26 mouse cellular contexts compared by ENCODE assay signal in genomic region chr16:74712515-74712914, GRCm38 (mm10).
DNase-seq lines count a peak whose midpoint lies in the region; ATAC-seq and TF ChIP-seq lines count a peak whose summit lies in the region.
"Had no signal": no experiment of that assay in that cellular context is flagged by ENCODE, and none has a peak within 500 bp of the region (broad histone marks: within the 10 kb centered on the region; RNA-seq: fewer than 3 reads in every experiment).

No protein-coding gene starts in this region.

- TF ChIP-seq EP300 in stomach, postnatal 0 days (optimal IDR thresholded peaks at IDR 0.05), result no peak

- DNase-seq in embryonic facial prominence, embryonic 11.5 days (ENCODE audit: low spot score), result peak; percentile 36
- DNase-seq in embryonic facial prominence, embryonic 10.5 days (ENCODE audit: low spot score), result no peak
- peak; percentile 6 to 12 for DNase-seq in layer of hippocampus, postnatal 14 days (ENCODE audit: low spot score in 2 of 2)
- no peak for DNase-seq in layer of hippocampus, postnatal 10 days (ENCODE audit: low spot score in 2 of 2)
- DNase-seq in stomach, postnatal 0 days (ENCODE audit: low spot score), result no peak
- no peak for DNase-seq in testis, postnatal 10 days (ENCODE audit: low spot score)
- DNase-seq: adrenal gland, postnatal 10 days; cerebellum, adult 2 months; cerebellum, postnatal 25 days; gastrocnemius, postnatal 14 days; heart, adult 11 months; heart, postnatal 14 days; kidney, adult 2 months; liver, embryonic 13.5 days; lung, adult 2 months; right cerebral cortex, postnatal 14 days; thymus, adult 18-20 months; thymus, postnatal 36 days had no signal

- WGBS in embryonic facial prominence, embryonic 11.5 days, result 58% methylated on average over 6 of the region's 6 CpGs
- 75% methylated on average over 6 of the region's 6 CpGs for WGBS in embryonic facial prominence, embryonic 10.5 days
- 25% methylated on average over 6 of the region's 6 CpGs for WGBS in stomach, embryonic 14.5 days
- WGBS in stomach, postnatal 0 days, result 47% methylated on average over 6 of the region's 6 CpGs
- WGBS in stomach, embryonic 16.5 days, result 43% methylated on average over 6 of the region's 6 CpGs

- H3K4me1 ChIP-seq in embryonic facial prominence, embryonic 11.5 days (ENCODE audit: control insufficient read depth, insufficient read depth, low read length), result no peaks in the 10 kb centered on the region
- peaks cover 4% of the 10 kb centered on the region; the same call in 1 of the 2 replicates for H3K4me1 ChIP-seq in embryonic facial prominence, embryonic 10.5 days
- H3K4me1 ChIP-seq in stomach, embryonic 14.5 days (ENCODE audit: control insufficient read depth, insufficient read depth, low read length), result no peaks in the 10 kb centered on the region
- no peaks in the 10 kb centered on the region for H3K4me1 ChIP-seq in stomach, postnatal 0 days (replicated peaks; ENCODE audit: control insufficient read depth, insufficient read depth)
- no peaks in the 10 kb centered on the region for H3K4me1 ChIP-seq in stomach, embryonic 16.5 days (ENCODE audit: control insufficient read depth, insufficient read depth, low read length)
- H3K4me1 ChIP-seq: embryonic facial prominence, embryonic 15.5 days; forebrain, embryonic 15.5 days; liver, embryonic 13.5 days; midbrain, embryonic 12.5 days had no signal

- H3K27me3 ChIP-seq in embryonic facial prominence, embryonic 11.5 days (ENCODE audit: control insufficient read depth, insufficient read depth, low read length), result no peaks in the 10 kb centered on the region
- no peaks in the 10 kb centered on the region for H3K27me3 ChIP-seq in embryonic facial prominence, embryonic 10.5 days (replicated peaks; ENCODE audit: low read depth, poor library complexity, severe bottlenecking)
- H3K27me3 ChIP-seq in stomach, embryonic 14.5 days (ENCODE audit: control insufficient read depth, insufficient read depth, low read length), result no peaks in the 10 kb centered on the region
- H3K27me3 ChIP-seq in stomach, postnatal 0 days (ENCODE audit: control insufficient read depth, insufficient read depth, low read length), result no peaks in the 10 kb centered on the region
- no peaks in the 10 kb centered on the region for H3K27me3 ChIP-seq in stomach, embryonic 16.5 days (ENCODE audit: control insufficient read depth, insufficient read depth, low read length)
- H3K27me3 ChIP-seq: embryonic facial prominence, embryonic 15.5 days; forebrain, embryonic 15.5 days; heart, embryonic 13.5 days; limb, embryonic 12.5 days; liver, embryonic 13.5 days; midbrain, embryonic 12.5 days had no signal

- H3K36me3 ChIP-seq in embryonic facial prominence, embryonic 11.5 days (replicated peaks; ENCODE audit: control insufficient read depth, insufficient read depth, low read depth, low read length), result no peaks in the 10 kb centered on the region
- H3K36me3 ChIP-seq in embryonic facial prominence, embryonic 10.5 days (replicated peaks), result no peaks in the 10 kb centered on the region
- no peaks in the 10 kb centered on the region for H3K36me3 ChIP-seq in stomach, embryonic 14.5 days (ENCODE audit: control insufficient read depth, insufficient read depth, low read length)
- H3K36me3 ChIP-seq in stomach, postnatal 0 days (ENCODE audit: control insufficient read depth, insufficient read depth, low read length), result no peaks in the 10 kb centered on the region
- no peaks in the 10 kb centered on the region for H3K36me3 ChIP-seq in stomach, embryonic 16.5 days (ENCODE audit: control insufficient read depth, insufficient read depth, low read length)
- H3K36me3 ChIP-seq: embryonic facial prominence, embryonic 15.5 days; forebrain, embryonic 15.5 days; heart, embryonic 13.5 days; limb, embryonic 12.5 days; liver, embryonic 13.5 days; midbrain, embryonic 12.5 days had no signal

- H3K27ac ChIP-seq in embryonic facial prominence, embryonic 11.5 days (replicated peaks; ENCODE audit: low read depth, low read length), result no peak overlapping the region
- H3K27ac ChIP-seq in embryonic facial prominence, embryonic 10.5 days (replicated peaks), result no peak overlapping the region
- no peak overlapping the region for H3K27ac ChIP-seq in stomach, embryonic 14.5 days (ENCODE audit: low read length)
- no peak overlapping the region for H3K27ac ChIP-seq in stomach, postnatal 0 days (replicated peaks)
- no peak overlapping the region for H3K27ac ChIP-seq in stomach, embryonic 16.5 days (ENCODE audit: low read length)
- H3K27ac ChIP-seq: embryonic facial prominence, embryonic 15.5 days; forebrain, embryonic 15.5 days; heart, embryonic 13.5 days; hindbrain, postnatal 0 days; limb, embryonic 12.5 days; liver, embryonic 13.5 days; midbrain, embryonic 12.5 days had no signal

- no peak overlapping the region for H3K4me3 ChIP-seq in embryonic facial prominence, embryonic 11.5 days (ENCODE audit: low read depth, low read length)
- no peak overlapping the region for H3K4me3 ChIP-seq in embryonic facial prominence, embryonic 10.5 days
- no peak overlapping the region for H3K4me3 ChIP-seq in stomach, embryonic 14.5 days (ENCODE audit: low read depth, low read length)
- no peak overlapping the region for H3K4me3 ChIP-seq in stomach, postnatal 0 days (ENCODE audit: low read depth, low read length)
- H3K4me3 ChIP-seq in stomach, embryonic 16.5 days (replicated peaks; ENCODE audit: low read length), result 0 out of 2 replicates have a peak overlapping the region, but pooled peaks have one; percentile 11
- H3K4me3 ChIP-seq: embryonic facial prominence, embryonic 15.5 days; forebrain, embryonic 15.5 days; heart, embryonic 13.5 days; limb, embryonic 12.5 days; liver, embryonic 13.5 days; midbrain, embryonic 12.5 days had no signal

- no peak overlapping the region for H3K9ac ChIP-seq in embryonic facial prominence, embryonic 11.5 days (replicated peaks; ENCODE audit: low read length)
- H3K9ac ChIP-seq in stomach, embryonic 14.5 days (replicated peaks; ENCODE audit: low read depth, low read length), result no peak overlapping the region
- H3K9ac ChIP-seq in stomach, postnatal 0 days (ENCODE audit: low read length), result no peak overlapping the region
- no peak overlapping the region for H3K9ac ChIP-seq in stomach, embryonic 16.5 days (ENCODE audit: low read length)
- H3K9ac ChIP-seq: embryonic facial prominence, embryonic 15.5 days; forebrain, embryonic 15.5 days; heart, embryonic 13.5 days; limb, embryonic 12.5 days; liver, embryonic 13.5 days; midbrain, embryonic 12.5 days had no signal

- TF ChIP-seq CTCF in stomach, postnatal 0 days (IDR thresholded peaks at IDR 0.05; ENCODE audit: low read depth), result no peak

- ATAC-seq in embryonic facial prominence, embryonic 11.5 days (replicated peaks; ENCODE audit: insufficient number of reproducible peaks, low FRiP score, low TSS enrichment, low read depth), result no peak
- ATAC-seq in stomach, embryonic 14.5 days (ENCODE audit: insufficient number of reproducible peaks, insufficient read depth, low FRiP score, low read depth), result no peak
- ATAC-seq in stomach, postnatal 0 days (ENCODE audit: low FRiP score, low TSS enrichment), result no peak
- no peak for ATAC-seq in stomach, embryonic 16.5 days (ENCODE audit: insufficient read depth, low FRiP score)
- ATAC-seq: forebrain, embryonic 15.5 days; hindbrain, postnatal 0 days had no signal

- no peak overlapping the region for H3K4me2 ChIP-seq in embryonic facial prominence, embryonic 11.5 days (ENCODE audit: low read depth, low read length)
- H3K4me2 ChIP-seq in stomach, embryonic 14.5 days (replicated peaks; ENCODE audit: low read depth, low read length), result peak overlapping the region; percentile 24; the same call in 1 of the 2 replicates
- H3K4me2 ChIP-seq in stomach, postnatal 0 days (replicated peaks; ENCODE audit: low read depth), result no peak overlapping the region
- H3K4me2 ChIP-seq in stomach, embryonic 16.5 days (ENCODE audit: low read depth, low read length), result 0 out of 2 replicates have a peak overlapping the region, but pooled peaks have one; percentile 6
- H3K4me2 ChIP-seq: embryonic facial prominence, embryonic 15.5 days; forebrain, embryonic 15.5 days; heart, embryonic 13.5 days; limb, embryonic 12.5 days; liver, embryonic 13.5 days; midbrain, embryonic 12.5 days had no signal

- no peaks in the 10 kb centered on the region for H3K9me3 ChIP-seq in embryonic facial prominence, embryonic 11.5 days (replicated peaks; ENCODE audit: control insufficient read depth, low read length)
- no peaks in the 10 kb centered on the region for H3K9me3 ChIP-seq in embryonic facial prominence, embryonic 10.5 days
- H3K9me3 ChIP-seq in stomach, embryonic 14.5 days (ENCODE audit: control insufficient read depth, low read depth, low read length), result no peaks in the 10 kb centered on the region
- no peaks in the 10 kb centered on the region for H3K9me3 ChIP-seq in stomach, postnatal 0 days (ENCODE audit: control insufficient read depth, low read length)
- no peaks in the 10 kb centered on the region for H3K9me3 ChIP-seq in stomach, embryonic 16.5 days (replicated peaks; ENCODE audit: control insufficient read depth, low read length)
- H3K9me3 ChIP-seq: embryonic facial prominence, embryonic 15.5 days; forebrain, embryonic 15.5 days; heart, embryonic 13.5 days; limb, embryonic 12.5 days; liver, embryonic 13.5 days; midbrain, embryonic 12.5 days had no signal

Comparison
In these comparisons a context has a peak if more than half of its experiments do, and no peak if none do; other contexts are left out.
1. DNase-seq: peak in embryonic facial prominence, embryonic 11.5 days (single experiment) and layer of hippocampus, postnatal 14 days (2 of 2); none in embryonic facial prominence, embryonic 10.5 days (single experiment), layer of hippocampus, postnatal 10 days (0 of 2), stomach, postnatal 0 days (single experiment) and testis, postnatal 10 days (single experiment).
2. H3K4me2 ChIP-seq: peak in stomach, embryonic 14.5 days (single experiment) and stomach, embryonic 16.5 days (single experiment); none in embryonic facial prominence, embryonic 11.5 days (single experiment) and stomach, postnatal 0 days (single experiment).